Mouse (Mus musculus) ovary, postnatal 10 days (tissue): ENCODE results near the gene Plekha5.

ENCODE experiments used
- DNase-seq: peaks from one replicate; pipeline ENCODE4 v3.0.0; 2022; ENCODE audit warnings: low spot score

Gene Plekha5

DNA sequence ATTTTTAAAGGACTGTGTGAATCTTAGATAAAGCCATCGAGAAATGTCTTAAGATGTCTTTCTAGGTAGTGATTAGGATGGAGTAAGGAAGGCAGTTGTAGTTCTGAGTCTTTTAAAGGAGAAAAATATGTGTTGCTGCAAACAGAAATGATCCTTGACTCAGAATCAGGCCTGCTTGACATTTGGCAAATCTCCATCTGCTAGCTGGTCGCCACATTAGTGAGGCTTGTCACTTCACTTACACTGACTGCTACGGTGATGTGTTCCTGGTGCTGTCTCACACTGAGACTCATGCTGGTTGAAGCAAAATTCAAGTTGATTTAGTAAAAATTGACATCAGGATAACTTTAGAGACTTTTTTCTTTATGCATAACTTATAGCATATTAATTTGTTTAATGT, 32.0 kb downstream of the Plekha5 start:
- no peak for DNase-seq

DNA sequence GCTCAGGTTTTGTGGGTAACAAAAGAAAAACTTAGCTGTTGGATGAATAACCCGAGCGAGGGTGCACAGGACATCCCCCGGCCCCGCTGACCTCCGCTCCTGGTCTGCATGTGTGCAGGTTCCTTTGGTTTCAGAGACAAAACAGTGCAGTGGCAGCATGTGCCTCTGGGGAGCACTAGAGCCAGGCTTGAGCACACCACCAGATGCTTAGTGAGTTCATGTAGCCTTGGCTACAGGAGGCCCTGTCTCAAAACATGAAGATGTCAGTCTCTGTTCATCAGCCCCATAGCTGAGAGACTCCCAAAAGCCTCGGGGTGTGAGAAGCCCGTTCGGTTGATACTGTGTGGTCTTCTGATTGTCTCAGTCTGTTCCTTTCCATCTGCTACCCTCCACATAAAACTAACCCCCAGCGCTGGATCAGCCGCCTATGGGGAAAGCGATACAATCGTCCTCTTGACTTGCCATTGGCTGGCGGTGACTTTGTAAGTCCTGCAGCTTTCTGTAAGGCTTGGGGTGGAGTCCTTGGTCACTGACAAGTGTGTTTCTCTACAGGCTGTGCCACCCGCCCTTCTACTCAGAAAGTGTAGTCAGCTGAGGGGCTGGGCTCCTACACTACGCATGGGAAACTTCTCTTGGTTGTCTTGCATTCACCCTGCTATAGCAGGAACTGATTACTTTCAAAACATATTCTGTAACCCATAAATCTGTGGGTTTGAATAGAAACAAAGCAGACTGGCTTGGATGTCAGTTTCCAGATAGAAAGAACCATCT, 32.7 kb downstream of the Plekha5 start:
- no peak for DNase-seq

DNA sequence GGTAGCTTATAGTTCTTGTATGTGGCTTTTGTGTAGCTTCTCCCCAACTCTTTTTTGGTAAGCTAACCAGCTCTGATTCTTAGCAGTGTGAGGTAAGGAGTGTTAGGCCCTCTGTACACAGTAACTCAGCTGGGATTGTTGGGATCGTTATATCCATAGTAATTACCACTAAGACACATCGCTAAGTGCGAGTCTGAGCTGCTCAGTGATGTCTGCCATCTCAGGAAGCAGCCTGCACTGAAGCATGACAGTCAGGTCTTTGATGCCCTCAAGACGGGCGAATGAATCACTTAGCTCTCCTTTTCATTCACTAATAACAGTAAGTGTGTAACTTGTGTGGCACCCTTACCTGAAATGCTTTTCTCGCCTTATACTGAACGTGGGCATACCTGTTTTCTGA, 36.5 kb downstream of the Plekha5 start:
- no peak for DNase-seq

DNA sequence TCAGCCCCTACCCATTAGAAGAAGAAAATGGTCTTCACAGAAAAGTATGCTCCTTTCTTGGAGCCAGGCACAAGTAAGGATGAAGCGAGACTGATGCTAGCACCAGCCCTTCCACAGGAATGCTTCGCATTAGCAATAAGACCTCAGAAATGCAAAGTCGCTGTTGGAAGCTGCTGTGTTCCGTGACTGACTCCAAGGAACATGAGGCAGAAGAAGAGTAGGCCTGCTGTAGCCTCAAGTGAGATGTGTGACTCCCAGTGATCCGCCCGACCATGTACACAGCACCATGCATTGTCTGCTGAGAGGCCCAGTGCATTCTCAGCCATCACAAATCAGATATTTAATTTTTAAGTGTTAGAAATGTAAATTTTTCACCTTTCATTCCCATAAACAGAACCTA, 41.0 kb downstream of the Plekha5 start:
- no peak for DNase-seq

DNA sequence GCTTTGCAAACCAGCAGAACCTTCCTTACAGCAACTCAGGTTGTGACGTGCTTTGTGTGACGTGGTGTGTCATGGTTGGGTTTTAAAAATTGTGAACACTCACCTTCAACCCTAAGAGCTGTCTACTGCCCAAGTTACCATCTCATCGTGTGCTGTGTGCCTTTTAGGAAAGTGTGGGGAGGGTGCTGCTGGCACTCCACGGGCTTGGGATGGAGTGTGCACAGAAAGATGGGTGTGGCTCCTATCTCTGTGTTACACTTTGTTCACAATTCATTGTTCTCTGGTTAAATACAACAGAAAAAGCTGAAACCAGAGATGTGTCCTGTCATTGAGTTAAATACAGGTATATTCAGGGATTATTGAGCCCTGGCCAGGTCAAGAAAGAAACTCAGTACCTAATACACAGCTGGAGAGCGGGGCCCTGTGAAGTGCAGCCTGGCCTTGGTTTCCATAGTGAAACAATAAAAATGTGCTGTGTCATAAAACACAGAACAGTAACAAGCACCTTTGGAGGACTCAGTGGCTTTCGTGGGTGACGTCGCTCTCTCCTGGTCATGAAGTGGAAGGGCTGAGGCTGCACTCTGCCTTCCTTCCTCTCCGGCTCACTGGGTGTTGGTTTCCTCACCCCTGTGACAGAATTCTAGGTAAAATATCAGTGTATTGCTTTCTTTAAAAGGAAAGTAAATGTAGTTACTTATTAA, 42.2 kb downstream of the Plekha5 start:
- no peak for DNase-seq

DNA sequence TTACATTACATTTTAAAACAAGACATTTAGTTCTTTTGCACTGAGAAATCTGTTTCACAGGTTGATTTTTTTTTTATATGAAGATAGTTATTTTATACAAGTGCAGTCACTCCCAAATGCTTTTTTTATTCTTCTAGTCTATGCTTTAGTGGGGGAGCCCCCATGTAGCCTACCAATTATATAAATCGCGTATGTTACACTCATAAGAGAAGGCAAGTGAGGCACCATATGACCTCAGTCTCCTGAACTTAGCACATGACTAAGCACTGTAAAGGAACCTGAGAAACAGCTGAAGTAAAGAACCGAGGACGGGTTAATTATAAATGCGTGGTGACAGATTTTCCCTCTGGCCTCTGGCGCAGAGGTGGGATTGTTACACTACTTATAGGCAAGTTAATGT, 43.0 kb downstream of the Plekha5 start:
- no peak for DNase-seq

DNA sequence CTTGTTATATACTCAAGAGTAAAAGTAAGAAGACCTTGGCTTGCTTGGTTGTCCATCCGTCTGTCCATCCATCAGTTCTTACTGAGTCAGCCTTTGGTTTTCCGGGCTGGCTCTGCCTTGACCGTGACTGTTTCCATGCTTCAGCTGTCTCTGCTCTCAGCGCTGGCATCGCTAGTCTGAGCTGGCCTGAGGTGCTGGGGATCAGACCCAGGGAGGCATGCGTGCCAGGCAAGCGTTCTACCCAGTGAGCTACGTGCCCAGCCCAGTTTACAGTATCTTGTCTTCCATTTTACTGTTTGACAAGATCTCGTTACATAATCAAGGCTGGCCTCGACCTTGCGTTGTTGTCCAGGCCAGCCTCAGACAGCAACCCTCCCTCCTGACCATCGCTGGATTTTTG, 44.0 kb downstream of the Plekha5 start:
- DNase-seq, result no peak

DNA sequence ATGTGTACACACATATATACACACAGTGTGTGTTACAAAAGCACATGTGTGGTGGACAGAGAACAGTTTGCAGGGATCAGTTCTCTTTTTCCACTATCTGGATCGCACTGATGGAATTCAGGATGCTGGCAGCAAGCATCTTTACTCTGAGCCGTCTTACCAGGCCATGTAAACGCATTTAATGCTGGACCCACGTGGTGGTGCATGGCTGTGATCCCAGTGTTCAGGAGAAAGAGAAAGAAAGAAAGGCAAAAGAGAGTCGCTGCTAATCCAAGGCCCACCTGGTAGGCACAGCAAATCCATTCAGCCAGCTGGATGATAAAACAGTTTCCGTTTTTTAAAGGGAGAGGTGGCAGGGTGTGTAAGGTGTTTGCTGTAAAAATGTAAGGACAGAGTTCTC, 45.9 kb downstream of the Plekha5 start:
- no peak for DNase-seq

DNA sequence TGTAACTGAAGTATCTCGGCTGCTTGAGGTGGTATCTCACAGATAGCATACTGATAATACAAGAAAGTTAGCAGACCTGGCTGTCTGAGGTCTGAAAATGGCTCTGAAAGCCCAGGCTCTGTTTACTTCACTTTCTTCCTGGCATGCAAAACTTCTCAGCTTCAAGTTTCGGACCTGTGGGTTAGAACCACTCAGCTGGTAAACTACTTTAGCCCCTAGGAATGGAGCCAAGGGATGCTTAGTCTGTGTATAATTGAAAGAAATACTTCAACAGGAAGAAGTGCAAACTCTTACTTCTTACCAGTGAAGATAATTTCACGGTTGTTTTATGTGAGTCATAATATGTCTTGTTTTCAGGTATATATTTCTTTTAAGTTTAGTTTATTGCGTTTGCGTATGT, 47.9 kb downstream of the Plekha5 start:
- DNase-seq, result no peak

DNA sequence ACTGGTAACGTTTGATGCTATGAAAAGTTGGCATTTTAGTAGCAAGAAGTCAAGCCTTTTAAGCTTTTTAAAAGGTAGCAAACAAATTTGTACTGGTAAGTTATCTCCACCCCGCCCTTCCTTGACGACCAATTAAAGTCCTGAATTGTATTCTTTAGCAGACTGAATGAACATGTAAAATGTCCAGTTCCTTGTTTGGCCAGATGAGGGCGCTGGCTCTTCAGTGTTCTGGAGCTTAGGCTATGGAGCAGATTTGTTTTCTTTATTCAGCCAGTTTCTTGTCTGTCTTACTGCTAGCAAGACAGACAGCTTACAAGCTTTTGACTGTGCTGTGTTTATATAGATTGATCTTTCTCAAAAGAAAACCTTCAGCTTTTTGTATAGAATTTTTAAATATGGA, 48.5 kb downstream of the Plekha5 start:
- no peak for DNase-seq

DNA sequence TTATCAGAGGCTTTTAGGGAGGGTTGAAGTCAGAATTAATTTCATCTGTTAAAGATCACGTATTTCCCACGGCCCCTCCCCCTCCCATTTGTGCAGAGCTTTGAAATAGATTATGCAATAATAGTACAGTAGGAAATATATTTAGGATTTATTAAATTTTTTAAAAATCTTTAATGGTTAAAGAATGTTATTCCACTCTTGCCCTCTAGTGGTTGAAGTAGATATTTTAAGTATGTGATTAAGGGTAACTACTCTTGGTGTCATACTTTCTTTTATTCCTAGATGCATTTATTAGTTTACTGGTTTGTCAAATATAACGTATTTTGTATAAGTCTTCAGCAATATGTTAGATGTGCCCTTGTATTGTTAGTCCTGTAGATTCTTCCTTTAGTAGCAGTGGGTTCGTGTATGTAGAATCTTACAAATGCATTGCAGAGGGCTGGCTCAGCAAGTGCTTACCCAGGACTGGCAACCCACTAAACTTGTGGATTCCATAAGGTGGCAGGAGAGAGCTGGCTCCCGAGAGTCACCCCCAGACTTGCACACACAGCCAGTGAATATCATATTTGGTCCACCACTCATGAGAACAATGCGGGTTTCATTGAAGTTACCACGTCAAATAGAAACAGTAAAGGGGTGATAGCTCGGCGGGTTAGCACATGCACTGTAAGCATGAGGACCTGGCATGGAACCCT, 51.7 kb downstream of the Plekha5 start:
- DNase-seq, result no peak

DNA sequence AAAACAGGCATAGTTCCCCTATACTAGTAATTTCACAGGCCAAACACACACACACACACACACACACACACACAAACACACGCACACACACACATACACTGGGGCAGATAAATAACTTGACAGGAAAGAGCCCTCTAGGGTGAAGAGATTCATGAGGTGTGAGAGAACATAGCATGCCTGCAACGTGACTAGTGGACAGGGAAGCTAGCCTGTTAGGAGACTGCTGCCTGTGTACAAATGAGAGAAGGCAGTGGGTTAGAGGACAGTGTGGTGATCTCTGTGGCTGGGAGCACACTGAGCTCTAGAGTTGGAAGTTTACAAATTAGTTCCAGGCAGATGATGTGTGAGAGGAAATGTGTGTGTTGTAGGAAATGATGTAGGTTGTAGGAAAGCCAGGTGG, 53.1 kb downstream of the Plekha5 start:
- DNase-seq, result no peak

DNA sequence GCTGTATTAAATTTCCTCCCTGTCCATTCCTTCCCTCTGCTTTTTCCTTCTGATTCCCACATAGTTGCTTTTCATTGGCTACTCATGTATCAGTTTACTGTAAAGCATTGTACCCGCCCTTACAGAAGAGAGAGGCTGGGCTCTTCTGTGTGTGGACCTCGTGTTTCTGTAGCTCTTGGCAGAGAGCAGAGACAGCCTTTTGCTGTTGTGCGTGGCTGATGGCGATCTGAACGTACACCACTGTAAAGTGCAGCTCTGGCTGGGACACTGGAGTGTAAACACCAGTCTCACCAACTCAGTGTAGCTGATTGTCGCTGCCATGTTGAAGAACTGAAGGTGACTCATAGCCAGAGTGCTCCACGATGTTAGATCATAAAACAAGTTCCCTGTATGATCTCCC, 54.2 kb downstream of the Plekha5 start:
- no peak for DNase-seq

DNA sequence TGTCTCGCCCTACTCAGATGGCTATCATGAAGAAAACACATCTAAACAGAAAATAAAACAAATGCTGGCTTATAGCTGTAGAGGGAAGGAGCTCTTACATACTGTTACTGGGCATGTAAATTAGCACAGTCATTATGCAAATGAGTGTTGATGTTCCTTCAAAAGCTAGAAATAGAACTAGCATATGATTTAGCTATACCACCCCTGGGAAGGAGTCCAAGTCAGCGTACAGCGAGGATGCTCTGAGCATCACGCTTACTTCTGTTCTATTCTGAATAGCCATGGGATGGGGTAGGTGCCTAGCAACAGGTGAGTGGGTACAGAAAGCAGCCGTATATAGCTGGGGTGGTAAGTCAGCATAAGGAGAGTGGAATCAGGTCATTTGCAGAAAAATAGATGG, 55.1 kb downstream of the Plekha5 start:
- no peak for DNase-seq

DNA sequence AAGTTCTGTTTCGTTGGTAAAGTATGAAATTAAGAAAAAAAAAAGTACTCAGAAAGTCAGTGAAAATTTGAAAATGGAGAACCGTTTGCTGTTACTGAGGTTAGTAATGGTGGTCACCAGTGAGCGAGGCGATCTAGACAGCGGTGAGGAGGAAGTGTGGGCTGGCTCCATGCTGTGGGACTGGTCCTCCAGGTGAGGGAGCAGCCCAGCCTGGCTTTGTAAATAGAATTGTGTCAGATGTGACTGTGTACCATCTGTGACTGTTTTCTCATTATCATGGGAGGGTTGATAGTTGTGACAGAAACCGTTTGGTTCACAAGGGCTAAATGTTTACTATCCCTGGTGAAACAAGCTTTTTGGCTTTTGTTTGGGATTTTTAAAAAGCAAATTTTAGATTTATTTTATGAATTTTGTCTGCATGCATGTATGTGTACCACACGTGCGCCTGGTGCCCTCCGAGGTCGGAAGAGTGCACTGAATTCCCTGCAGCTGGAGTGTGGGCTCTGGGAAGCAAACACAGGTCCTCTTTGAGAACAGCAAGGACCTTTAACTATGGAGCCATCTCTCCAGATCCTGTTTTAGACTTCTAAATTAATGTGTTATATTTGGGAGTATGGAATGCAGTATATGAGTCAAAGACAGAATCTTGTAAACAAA, 56.7 kb downstream of the Plekha5 start:
- no peak for DNase-seq

DNA sequence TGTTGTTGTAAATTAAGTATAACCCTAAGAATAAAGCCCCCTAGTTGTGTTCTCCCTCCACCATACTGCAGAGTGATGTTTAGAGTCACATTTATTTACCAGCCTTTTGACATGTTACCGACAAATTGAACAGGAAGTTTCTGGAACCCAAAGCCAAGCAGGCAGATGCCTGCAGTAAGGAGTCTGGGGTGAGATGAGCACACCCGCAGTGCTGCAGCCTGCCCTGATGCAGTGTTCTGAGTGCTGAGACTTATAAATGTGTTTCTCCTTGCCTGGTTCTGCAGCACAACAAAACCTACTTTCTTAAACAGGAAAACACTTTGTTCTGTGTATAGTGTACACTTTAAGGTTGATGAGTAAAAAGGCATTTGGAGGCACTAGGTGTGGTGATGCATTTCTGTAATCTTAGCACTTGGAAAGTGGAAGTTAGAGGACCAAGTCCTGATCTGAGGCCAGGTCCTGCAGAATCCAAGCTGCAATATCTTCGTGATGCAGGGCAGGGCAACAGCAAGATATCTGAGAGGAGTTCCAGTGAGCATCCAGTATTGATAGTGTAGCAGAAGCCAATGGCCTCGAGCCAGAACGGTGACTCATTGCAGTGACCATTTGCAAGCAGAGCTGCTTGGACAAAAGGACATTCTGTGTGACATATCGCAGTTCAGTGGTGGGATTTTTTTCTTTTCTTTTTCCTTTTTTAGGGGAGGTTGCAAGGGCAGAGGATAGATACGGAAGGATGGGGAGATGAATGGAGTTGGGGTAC, 58.0 kb downstream of the Plekha5 start:
- peak; percentile 27 for DNase-seq

DNA sequence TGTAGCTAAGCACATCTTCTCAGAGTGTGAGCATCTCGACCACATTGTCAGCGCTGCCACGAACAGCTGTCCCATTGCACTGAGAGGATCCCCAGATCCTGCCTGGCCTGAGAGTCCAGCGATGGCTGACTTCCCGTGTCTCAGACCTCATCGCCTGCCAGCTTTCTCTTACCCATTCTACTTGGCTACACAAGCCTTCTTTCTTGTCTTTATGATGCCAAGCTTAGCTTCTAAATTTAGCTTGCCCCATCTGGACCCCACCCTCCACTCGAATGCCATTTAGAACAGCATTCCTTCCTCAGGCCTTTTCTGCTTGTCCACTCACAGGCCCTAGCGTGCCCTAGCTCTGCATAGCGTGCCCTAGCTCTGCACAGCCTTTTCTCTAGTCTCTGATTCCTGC, 60.3 kb downstream of the Plekha5 start:
- DNase-seq, result no peak

DNA sequence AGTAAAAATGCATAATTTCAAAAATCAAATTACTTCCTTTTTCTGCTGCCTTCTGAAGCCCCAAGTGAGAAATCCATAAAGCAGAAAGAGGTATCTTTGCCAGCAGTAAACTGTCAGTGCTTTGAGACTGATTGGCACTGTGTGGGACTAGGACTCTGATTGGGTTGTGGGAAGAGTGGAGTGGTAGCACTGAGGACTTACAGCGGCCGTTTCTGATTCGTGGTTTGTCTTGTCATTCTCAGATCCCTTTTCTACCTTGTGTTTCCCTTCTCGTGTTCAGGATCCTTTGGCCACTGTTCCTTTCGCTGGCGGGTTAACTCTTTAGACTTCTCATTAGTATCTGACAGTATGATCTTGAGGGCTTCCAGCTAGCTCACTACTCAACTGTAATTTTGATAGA, 61.8 kb downstream of the Plekha5 start:
- no peak for DNase-seq

DNA sequence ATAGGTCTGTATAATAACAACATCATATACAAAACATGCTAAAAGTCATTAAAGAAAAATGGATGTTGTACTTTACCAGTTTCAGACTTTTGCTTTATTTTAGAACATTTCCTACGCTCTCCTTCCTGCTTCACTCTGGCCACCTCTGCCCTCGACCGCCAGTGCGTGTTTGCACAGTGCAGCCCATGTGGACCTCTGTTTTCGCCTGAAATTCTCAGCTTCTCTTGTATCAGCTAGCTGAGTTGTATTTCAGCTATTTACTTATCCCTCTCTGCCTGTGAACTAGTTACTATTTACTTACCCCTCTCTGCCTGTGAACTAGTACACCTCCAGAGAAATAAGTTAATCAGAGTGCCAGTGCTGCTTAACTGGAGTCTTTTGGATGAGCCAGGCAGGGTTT, 62.8 kb downstream of the Plekha5 start:
- no peak for DNase-seq

DNA sequence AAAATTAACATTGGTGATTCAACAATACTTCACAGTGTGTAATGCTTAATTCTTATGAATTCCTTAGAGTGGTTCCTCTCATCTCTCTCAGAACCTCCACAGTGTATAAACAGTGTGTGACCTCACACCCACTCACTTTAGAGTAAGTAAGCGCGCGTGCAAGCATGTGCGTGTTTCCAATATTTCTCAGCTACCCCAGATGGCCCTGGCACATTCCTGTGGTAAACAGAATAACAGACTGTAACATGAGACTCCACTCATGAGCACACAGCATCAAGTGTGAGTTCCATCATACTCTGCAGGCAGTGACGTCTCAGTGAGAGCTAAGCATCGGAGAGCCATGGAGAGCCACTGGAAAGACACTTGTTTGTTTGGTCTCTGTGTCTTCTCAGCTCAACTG, 63.6 kb downstream of the Plekha5 start:
- no peak for DNase-seq

DNA sequence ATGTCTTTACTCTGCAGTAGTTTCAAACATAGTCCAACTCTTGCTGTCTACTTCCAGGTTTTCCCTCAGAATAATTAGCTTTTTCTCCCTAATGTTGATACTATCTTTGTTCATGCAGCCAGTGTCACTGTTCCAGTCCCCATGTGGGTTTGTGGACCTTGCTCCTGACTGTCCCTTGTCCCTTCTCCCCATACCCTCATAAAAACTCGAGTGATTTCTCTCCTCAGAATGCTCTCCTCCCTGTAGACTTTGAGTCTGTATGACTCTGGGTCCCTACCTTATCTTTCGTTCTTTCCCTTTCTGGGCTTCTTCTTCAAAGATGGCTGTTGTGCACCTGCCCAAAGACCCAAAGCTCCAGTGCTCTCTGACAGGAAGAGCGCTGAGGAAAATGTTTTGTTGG, 64.8 kb downstream of the Plekha5 start:
- DNase-seq, result no peak

DNA sequence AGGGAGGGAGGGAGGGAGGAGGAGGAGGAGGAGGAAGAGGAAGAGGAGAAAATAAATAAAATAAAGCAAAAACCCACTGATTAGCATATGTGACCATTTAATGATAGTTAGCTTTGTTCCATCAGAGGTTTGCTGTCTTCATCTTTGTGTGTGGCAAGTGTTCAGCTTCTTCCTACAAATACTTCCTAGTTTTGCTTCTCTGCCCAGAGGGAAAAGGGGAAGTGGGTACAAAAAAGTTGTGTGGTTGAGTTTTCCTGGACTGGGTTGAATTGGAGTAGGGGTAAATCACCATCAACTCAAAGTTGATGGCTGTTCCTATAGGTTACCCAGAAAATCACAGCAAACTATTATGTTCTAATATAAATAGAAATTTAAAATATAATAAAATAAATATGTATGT, 65.7 kb downstream of the Plekha5 start:
- DNase-seq, result no peak
